Mouse (Mus musculus) liver, adult 2 months (tissue): Measurements from ENCODE around the gene Adora2a. TPM values are rescaled to one million over a fixed set of nuclear protein-coding genes. Genes with fewer than 3 reads are reported as not detected.
A peak's percentile ranks its signal among the peaks of the same experiment; 100 is the strongest.

Experiments
- DNase-seq: peaks from one replicate; pipeline ENCODE4 v3.0.0-alpha.2; 2011; ENCODE audit warnings: low read depth, low spot score; ENCODE audit errors: extremely low read depth
- H3K27ac ChIP-seq: fragments of 200-500 bp; replicated peaks from 2 replicates; pipeline ENCODE4 v1.5.1; 2012; ENCODE audit warnings: low read depth, mild to moderate bottlenecking, control low read depth, inconsistent platforms, low read length; ENCODE audit not compliant: insufficient read depth
- H3K27me3 ChIP-seq: fragments of 200-500 bp; 2 replicates; pipeline ENCODE4 v1.6.1; 2012; ENCODE audit warnings: mild to moderate bottlenecking, moderate library complexity, low read length, inconsistent platforms; ENCODE audit not compliant: control insufficient read depth, insufficient read depth
- H3K36me3 ChIP-seq: fragments of 200-500 bp; 2 replicates; pipeline ENCODE4 v1.6.1; 2012; ENCODE audit warnings: low read length, inconsistent platforms; ENCODE audit not compliant: control insufficient read depth, insufficient read depth
- H3K4me1 ChIP-seq: fragments of 200-500 bp; 2 replicates; pipeline ENCODE4 v1.6.1; 2011; ENCODE audit warnings: low read length; ENCODE audit not compliant: control insufficient read depth, insufficient read depth
- H3K4me3 ChIP-seq: fragments of 200-500 bp; 2 replicates; pipeline ENCODE4 v1.5.1; 2011; ENCODE audit warnings: low read depth, mild to moderate bottlenecking, control low read depth, low read length, moderate library complexity; ENCODE audit not compliant: insufficient read depth
- H3K79me2 ChIP-seq: fragments of 200-500 bp; 2 replicates; pipeline ENCODE4 v1.6.1; 2012; ENCODE audit warnings: inconsistent platforms, mild to moderate bottlenecking, low read length, moderate library complexity; ENCODE audit not compliant: control insufficient read depth, insufficient read depth
- H3K9ac ChIP-seq: fragments of 200-500 bp; 2 replicates; pipeline ENCODE4 v1.6.1; 2012; ENCODE audit warnings: low read depth, mild to moderate bottlenecking, control low read depth, inconsistent platforms, low read length
- CTCF ChIP-seq: fragments of 200-500 bp; IDR thresholded peaks from 2 replicates; pipeline ENCODE4 v1.5.1; 2011; ENCODE audit warnings: low read depth, low read length, control low read depth
- POLR2A ChIP-seq: fragments of 200-500 bp; IDR thresholded peaks from 2 replicates; pipeline ENCODE4 v1.6.1; 2011; ENCODE audit warnings: low read length, control low read depth; ENCODE audit not compliant: insufficient read depth; ENCODE audit errors: extremely low read depth
- WGBS: fragments of 180-500 bp; shearing (Covaris S2); methylation state at CpG from one replicate; pipeline ENCODE4 v1.1.7; 2018; 5-methylcytosine and 5-hydroxymethylcytosine counted together
- polyA plus RNA-seq: library from polyadenylated mRNA; depleted of rRNA; stranded (reverse); fragments of >200 nt; gene quantifications from 2 replicates; pipeline ENCODE4 v1.2.3, GENCODE M21; 2012
- total RNA-seq: library from RNA; depleted of rRNA; stranded (reverse); fragments of >200 nt; gene quantifications from 2 replicates; pipeline ENCODE4 v1.2.3, GENCODE M21; 2014

The Adora2a gene
- total and polyA plus RNA-seq, 2 experiments = 0.65 to 2.6 TPM

GRCm38 (mm10) chr10:75327081-75327480 lies 10.4 kb downstream of the Adora2a start:
- Histone ChIP-seq H3K36me3 (no peaks in the 10 kb centered on the region), H3K9ac (no peak overlapping the region), H3K27ac (no peak overlapping the region), H3K79me2 (no peaks in the 10 kb centered on the region), H3K4me3 (no peak overlapping the region), H3K27me3 (no peaks in the 10 kb centered on the region), H3K4me1 (no peaks in the 10 kb centered on the region)
- TF ChIP-seq CTCF (no peak), POLR2A (no peak)
- no peak for DNase-seq
- 71% methylated on average over 11 of the region's 11 CpGs for WGBS

GRCm38 (mm10) chr10:75328201-75328704 lies 11.6 kb downstream of the Adora2a start:
- no peaks in the 10 kb centered on the region for H3K27me3 ChIP-seq
- DNase-seq = peak; percentile 52
- H3K9ac ChIP-seq = no peak overlapping the region
- no peaks in the 10 kb centered on the region for H3K36me3 ChIP-seq
- H3K4me3 ChIP-seq = no peak overlapping the region
- H3K27ac ChIP-seq = no peak overlapping the region
- WGBS = 59% methylated on average over 4 of the region's 4 CpGs
- no peaks in the 10 kb centered on the region for H3K79me2 ChIP-seq
- no peaks in the 10 kb centered on the region for H3K4me1 ChIP-seq
- no peak for TF ChIP-seq POLR2A
- TF ChIP-seq CTCF = no peak

- Histone ChIP-seq H3K9ac (no peak overlapping the region), H3K79me2 (no peaks in the 10 kb centered on the region), H3K27ac (no peak overlapping the region), H3K4me1 (no peaks in the 10 kb centered on the region; the same call in 1 of the 2 replicates), H3K36me3 (no peaks in the 10 kb centered on the region), H3K4me3 (no peak overlapping the region), H3K27me3 (no peaks in the 10 kb centered on the region)
- DNase-seq = no peak
- TF ChIP-seq POLR2A (no peak), CTCF (no peak)
- 94% methylated on average over 3 of the region's 3 CpGs for WGBS
Measured at GRCm38 (mm10) chr10:75332268-75332667, 15.6 kb downstream of the Adora2a start.

GRCm38 (mm10) chr10:75333176-75333776 lies 16.6 kb downstream of the Adora2a start:
- Histone ChIP-seq H3K79me2 (no peaks in the 10 kb centered on the region), H3K36me3 (no peaks in the 10 kb centered on the region), H3K27ac (no peak overlapping the region), H3K4me3 (no peak overlapping the region), H3K4me1 (no peaks in the 10 kb centered on the region; the same call in 1 of the 2 replicates), H3K27me3 (no peaks in the 10 kb centered on the region), H3K9ac (no peak overlapping the region)
- 95% methylated on average over 23 of the region's 23 CpGs for WGBS
- DNase-seq = no peak
- TF ChIP-seq CTCF (no peak), POLR2A (no peak)

- H3K27ac ChIP-seq = no peak overlapping the region
Measured at GRCm38 (mm10) chr10:75334175-75334574, 17.5 kb downstream of the Adora2a start.

GRCm38 (mm10) chr10:75335075-75335474 lies 18.4 kb downstream of the Adora2a start:
- Histone ChIP-seq H3K9ac (no peak overlapping the region), H3K27ac (no peak overlapping the region), H3K27me3 (no peaks in the 10 kb centered on the region), H3K79me2 (no peaks in the 10 kb centered on the region), H3K36me3 (no peaks in the 10 kb centered on the region), H3K4me3 (no peak overlapping the region), H3K4me1 (no peaks in the 10 kb centered on the region; the same call in 1 of the 2 replicates)
- TF ChIP-seq CTCF (no peak), POLR2A (no peak)
- 76% methylated on average over 6 of the region's 6 CpGs for WGBS
- no peak for DNase-seq

More at GRCm38 (mm10) chr10:75334175-75334574, 17.5 kb downstream of the Adora2a start:
- Histone ChIP-seq H3K27me3 (no peaks in the 10 kb centered on the region), H3K4me3 (no peak overlapping the region), H3K9ac (no peak overlapping the region), H3K79me2 (no peaks in the 10 kb centered on the region), H3K4me1 (no peaks in the 10 kb centered on the region; the same call in 1 of the 2 replicates), H3K36me3 (no peaks in the 10 kb centered on the region)
- 75% methylated on average over 7 of the region's 7 CpGs for WGBS
- DNase-seq = no peak
- TF ChIP-seq POLR2A = no peak
- TF ChIP-seq CTCF = no peak
